Mouse (Mus musculus): ENCODE results near the gene Vmn2r56.
"Not testable (repeated sequence)": the region's sequence is repeated elsewhere in the genome, so short reads cannot be mapped to it uniquely, and the experiment has no call there.

The Vmn2r56 gene

GRCm38 (mm10) chr7:12734904-12735303 lies at the start of gene Vmn2r56:
TSS of gene Vmn2r56 (minus strand) at chr7:12735004.
- no peak for DNase-seq

- peak; percentile 88 for DNase-seq
These were observed 45.5 kb upstream of the Vmn2r56 start for GRCm38 (mm10) chr7:12780151-12780830.

- no peak for DNase-seq
These were observed 45.0 kb upstream of the Vmn2r56 start for GRCm38 (mm10) chr7:12779782-12780150.

- peak; percentile 32 for DNase-seq
These were observed 44.3 kb upstream of the Vmn2r56 start for GRCm38 (mm10) chr7:12779141-12779540.

GRCm38 (mm10) chr7:12774606-12775005 lies 39.8 kb upstream of the Vmn2r56 start:
- DNase-seq, result peak; percentile 63

- DNase-seq, result no peak
These were observed 39.3 kb upstream of the Vmn2r56 start for GRCm38 (mm10) chr7:12774111-12774510.

GRCm38 (mm10) chr7:12749431-12750198 lies 14.8 kb upstream of the Vmn2r56 start:
- DNase-seq, result no peak

- not testable (repeated sequence) for DNase-seq
These were observed 49.9 kb downstream of the Vmn2r56 start, which contains the start of gene Vmn2r55 for GRCm38 (mm10) chr7:12684903-12685302. TSS of gene Vmn2r55 (minus strand) at chr7:12685003.

- not testable (repeated sequence) for DNase-seq
These were observed 94.6 kb downstream of the Vmn2r56 start, which contains the start of gene Vmn2r54 for GRCm38 (mm10) chr7:12640219-12640618. TSS of gene Vmn2r54 (minus strand) at chr7:12640319.
